Mouse (Mus musculus) kidney, embryonic 16.5 days (tissue): ENCODE measurements at regions not wholly inside any gene's neighbourhood (a gene's known extent, or its start where the extent isn't known, plus 50 kb on each side); places are given as distances from the start of the nearest gene placed in this dataset.

ENCODE experiments used
- ATAC-seq: fragments of 200-750 bp; cut with Nextera tagmentation; 2 replicates; pipeline ENCODE4 v1.8.0; 2017; ENCODE audit warnings: moderate TSS enrichment; ENCODE audit not compliant: low FRiP score, low TSS enrichment
- H3K27ac ChIP-seq: fragments of 300-500 bp; sonication (generic); 2 replicates; pipeline ENCODE4 v1.5.1; 2014; ENCODE audit warnings: low read length
- H3K27me3 ChIP-seq: fragments of 300-500 bp; sonication (generic); 2 replicates; pipeline ENCODE4 v1.6.1; 2014; ENCODE audit warnings: low read length, control low read depth, mixed read lengths; ENCODE audit not compliant: insufficient read depth
- H3K36me3 ChIP-seq: fragments of 300-500 bp; sonication (generic); 2 replicates; pipeline ENCODE4 v1.6.1; 2014; ENCODE audit warnings: low read length, control low read depth, mixed read lengths; ENCODE audit not compliant: insufficient read depth
- H3K4me1 ChIP-seq: fragments of 300-500 bp; sonication (generic); 2 replicates; pipeline ENCODE4 v1.6.1; 2014; ENCODE audit warnings: low read length, control low read depth, mixed read lengths; ENCODE audit not compliant: insufficient read depth
- H3K4me2 ChIP-seq: fragments of 300-500 bp; sonication (generic); replicated peaks from 2 replicates; pipeline ENCODE4 v1.6.1; 2014; ENCODE audit warnings: low read depth, low read length
- H3K4me3 ChIP-seq: fragments of 300-500 bp; sonication (generic); 2 replicates; pipeline ENCODE4 v1.5.1; 2014; ENCODE audit warnings: mild to moderate bottlenecking, low read length
- H3K9ac ChIP-seq: fragments of 300-500 bp; sonication (generic); replicated peaks from 2 replicates; pipeline ENCODE4 v1.6.1; 2014; ENCODE audit warnings: low read length
- H3K9me3 ChIP-seq: fragments of 300-500 bp; sonication (generic); 2 replicates; pipeline ENCODE4 v1.6.1; 2016; ENCODE audit warnings: low read length, control low read depth
- WGBS: fragments of 180-500 bp; shearing (Covaris S2); extraction: QIAGEN DNeasy Blood & Tissue Kit; methylation state at CpG from one replicate; pipeline ENCODE4 v1.1.7; 2014; 5-methylcytosine and 5-hydroxymethylcytosine counted together

- peak; percentile 77; the same call in 1 of the 2 replicates for ATAC-seq
- no peak overlapping the region for H3K9ac ChIP-seq
- H3K36me3 ChIP-seq: no peaks in the 10 kb centered on the region
- 0 out of 2 replicates have a peak, but pooled peaks cover 11% of the 10 kb centered on the region for H3K4me1 ChIP-seq
- no peaks in the 10 kb centered on the region for H3K9me3 ChIP-seq
- 21% methylated on average over 2 of the region's 2 CpGs for WGBS
- H3K27ac ChIP-seq: 0 out of 2 replicates have a peak overlapping the region, but pooled peaks have one; percentile 10
- H3K4me3 ChIP-seq: no peak overlapping the region
- no peak overlapping the region for H3K4me2 ChIP-seq
- no peaks in the 10 kb centered on the region for H3K27me3 ChIP-seq
Observed at GRCm38 (mm10) chr8:74555434-74555833, 317.5 kb upstream of the Isx start.

DNA sequence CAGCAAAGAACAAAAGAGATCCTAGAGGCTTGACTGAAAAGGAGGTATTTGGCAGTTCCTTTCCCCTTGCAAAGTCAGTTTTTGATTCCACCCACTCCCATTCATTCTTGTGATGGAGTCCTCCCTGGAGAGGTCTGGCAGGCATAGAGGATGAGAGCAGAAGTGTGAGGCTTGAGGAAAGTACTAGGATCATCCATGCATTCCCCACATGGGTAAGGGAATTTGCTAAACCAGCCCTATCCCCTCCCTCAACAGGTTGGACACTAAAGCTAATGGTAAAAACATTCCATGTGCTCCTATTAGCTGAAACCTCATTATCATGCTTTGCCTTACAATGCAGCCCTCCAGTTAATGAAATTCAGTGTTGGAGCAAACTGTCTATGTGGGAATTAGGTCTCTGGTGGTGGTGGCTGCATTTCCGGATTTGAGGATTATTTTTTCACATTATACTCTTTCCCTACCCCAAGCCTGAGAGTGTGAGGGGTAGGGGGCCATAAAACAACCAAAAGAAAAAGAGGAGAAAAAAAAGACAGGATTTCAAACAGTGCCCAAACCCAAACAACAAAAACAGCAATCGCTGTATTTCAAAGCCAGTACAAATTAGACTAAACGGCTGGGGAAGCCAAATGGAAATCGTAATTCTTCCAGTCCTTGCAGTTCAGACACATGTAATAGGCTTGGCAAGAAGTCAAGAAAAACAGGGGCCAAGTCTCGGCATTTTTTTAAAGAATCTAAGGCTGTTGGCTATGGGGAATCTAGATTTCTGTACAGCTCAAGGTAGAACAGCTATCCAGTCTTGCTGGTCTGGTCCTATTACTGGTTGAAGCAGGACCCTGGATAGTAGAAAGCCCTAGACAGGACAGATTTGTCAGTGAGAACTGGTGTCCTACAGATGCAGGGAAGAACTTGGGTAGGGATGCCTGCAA lies 315.2 kb upstream of the Isx start:
- Histone ChIP-seq H3K9me3 (no peaks in the 10 kb centered on the region), H3K4me1 (0 out of 2 replicates have a peak, but pooled peaks cover 11% of the 10 kb centered on the region), H3K36me3 (no peaks in the 10 kb centered on the region), H3K9ac (no peak overlapping the region), H3K27me3 (no peaks in the 10 kb centered on the region), H3K4me3 (no peak overlapping the region), H3K4me2 (no peak overlapping the region), H3K27ac (no peak overlapping the region)
- ATAC-seq: peak; percentile 53
- WGBS: 14% methylated on average over 5 of the region's 5 CpGs

GRCm38 (mm10) chr8:74561040-74561439 lies 311.9 kb upstream of the Isx start:
- 62% methylated on average over 1 of the region's 1 CpGs for WGBS
- H3K36me3 ChIP-seq: no peaks in the 10 kb centered on the region
- no peak overlapping the region for H3K4me3 ChIP-seq

More at GRCm38 (mm10) chr8:74561040-74561439, 311.9 kb upstream of the Isx start:
- Histone ChIP-seq H3K4me1 (0 out of 2 replicates have a peak, but pooled peaks cover 6% of the 10 kb centered on the region), H3K9ac (no peak overlapping the region), H3K4me2 (no peak overlapping the region), H3K9me3 (no peaks in the 10 kb centered on the region), H3K27ac (no peak overlapping the region), H3K27me3 (no peaks in the 10 kb centered on the region)
- ATAC-seq: no peak
